Mouse (Mus musculus) G1E (cell line): ENCODE results near the gene Xntrpc.

Experiments
- CTCF ChIP-seq: IDR thresholded peaks from 2 replicates; pipeline ENCODE4 v1.5.1; 2012; ENCODE audit warnings: low read depth, low read length, inconsistent platforms, mixed read lengths
- GATA1 ChIP-seq: IDR thresholded peaks from 2 replicates; pipeline ENCODE4 v1.6.1; 2012; ENCODE audit warnings: borderline replicate concordance, low read length, inconsistent platforms, mixed read lengths
- POLR2AphosphoS5 ChIP-seq: IDR thresholded peaks from 2 replicates; pipeline ENCODE4 v1.6.1; 2012; ENCODE audit warnings: low read depth, low read length, inconsistent platforms; ENCODE audit not compliant: insufficient replicate concordance

- TF ChIP-seq CTCF (no peak), GATA1 (no peak), POLR2AphosphoS5 (no peak)
Measured at GRCm38 (mm10) chr7:102100868-102101267, 35.4 kb downstream of the Xntrpc start.
